Mouse (Mus musculus) midbrain, embryonic 15.5 days (tissue): ENCODE results near the gene Wipf1. TPM values are rescaled to one million over a fixed set of nuclear protein-coding genes. Genes with fewer than 3 reads are reported as not detected.

Experiments
- ATAC-seq: fragments of 200-750 bp; cut with Nextera tagmentation; replicated peaks from 2 replicates; pipeline ENCODE4 v1.8.0; 2017; ENCODE audit warnings: moderate TSS enrichment
- H3K27ac ChIP-seq: fragments of 300-500 bp; sonication (generic); 2 replicates; pipeline ENCODE4 v1.5.1; 2015; ENCODE audit warnings: mild to moderate bottlenecking, inconsistent platforms
- H3K27me3 ChIP-seq: fragments of 300-500 bp; sonication (generic); replicated peaks from 2 replicates; pipeline ENCODE4 v1.6.1; 2015; ENCODE audit warnings: inconsistent platforms
- H3K36me3 ChIP-seq: fragments of 300-500 bp; sonication (generic); replicated peaks from 2 replicates; pipeline ENCODE4 v1.6.1; 2015; ENCODE audit warnings: inconsistent platforms
- H3K4me1 ChIP-seq: fragments of 300-500 bp; sonication (generic); 2 replicates; pipeline ENCODE4 v1.6.1; 2015; ENCODE audit warnings: inconsistent platforms
- H3K4me2 ChIP-seq: fragments of 300-500 bp; sonication (generic); 2 replicates; pipeline ENCODE4 v1.6.1; 2015; ENCODE audit warnings: inconsistent platforms, mild to moderate bottlenecking, moderate library complexity
- H3K4me3 ChIP-seq: fragments of 300-500 bp; sonication (generic); 2 replicates; pipeline ENCODE4 v1.5.1; 2015; ENCODE audit warnings: mild to moderate bottlenecking, inconsistent platforms
- H3K9ac ChIP-seq: fragments of 300-500 bp; sonication (generic); 2 replicates; pipeline ENCODE4 v1.6.1; 2015; ENCODE audit warnings: mild to moderate bottlenecking, inconsistent platforms
- H3K9me3 ChIP-seq: fragments of 300-500 bp; sonication (generic); 2 replicates; pipeline ENCODE4 v1.6.1; 2016; ENCODE audit warnings: inconsistent platforms
- WGBS: fragments of 180-500 bp; shearing (Covaris S2); methylation state at CpG from one replicate; pipeline ENCODE4 v1.1.7; 2015; ENCODE audit warnings: mixed read lengths; 5-methylcytosine and 5-hydroxymethylcytosine counted together
- polyA plus RNA-seq: library from polyadenylated mRNA; unstranded; fragments of >200 nt; fragmentation: Nextera tagmentation; extraction: Ambion mirVana; gene quantifications from 2 replicates; pipeline ENCODE4 v1.2.1, GENCODE M21; 2015

Wipf1 gene
- polyA plus RNA-seq, 1 experiment from 2014 or later = 2.7 TPM

DNA sequence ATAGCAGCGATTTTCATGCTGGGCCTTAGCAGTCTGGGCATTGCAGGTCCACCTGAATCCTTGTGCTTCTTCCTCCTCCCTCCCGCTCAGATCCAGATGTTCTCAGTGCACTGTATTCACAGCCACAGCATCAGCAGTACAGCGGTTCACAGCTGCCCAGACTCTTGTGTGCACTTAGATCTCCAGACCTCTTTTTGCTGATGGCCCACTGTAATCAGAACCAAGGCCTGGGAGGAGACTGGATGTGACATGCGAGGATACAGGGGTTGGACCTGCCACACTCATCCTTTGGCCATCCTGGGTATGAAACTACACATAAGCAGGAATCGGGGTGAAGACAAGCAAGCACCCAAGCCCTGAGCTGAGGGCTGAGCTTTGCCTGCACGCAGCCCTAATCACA, 72.6 kb downstream of the Wipf1 start:
- 92% methylated on average over 6 of the region's 6 CpGs for WGBS
- no peaks in the 10 kb centered on the region for H3K9me3 ChIP-seq
- H3K36me3 ChIP-seq = no peaks in the 10 kb centered on the region
- no peak overlapping the region for H3K27ac ChIP-seq
- H3K4me3 ChIP-seq = no peak overlapping the region
- no peaks in the 10 kb centered on the region for H3K4me1 ChIP-seq
- no peaks in the 10 kb centered on the region for H3K27me3 ChIP-seq
- no peak overlapping the region for H3K9ac ChIP-seq
- ATAC-seq = no peak
- no peak overlapping the region for H3K4me2 ChIP-seq

DNA sequence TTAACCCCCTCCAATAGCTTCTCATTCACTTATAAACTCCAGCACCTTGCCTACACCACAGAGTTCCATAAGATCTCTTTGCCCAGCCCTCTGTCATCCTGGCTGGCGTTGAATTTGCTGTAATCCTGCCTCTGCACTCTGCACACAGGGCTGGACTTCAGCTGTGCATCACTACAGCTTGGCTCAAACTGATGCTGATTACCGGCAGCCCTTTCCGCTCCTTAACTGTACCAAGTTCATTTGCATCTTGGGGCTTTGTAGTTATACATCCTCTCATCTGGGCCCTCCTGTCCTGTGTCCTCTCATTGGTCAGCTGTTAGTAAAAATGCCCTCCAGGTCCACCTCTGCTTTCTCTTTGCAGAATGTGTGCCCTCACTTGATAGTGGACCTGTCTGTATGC, 73.4 kb downstream of the Wipf1 start:
- Histone ChIP-seq H3K9ac (no peak overlapping the region), H3K27me3 (no peaks in the 10 kb centered on the region), H3K4me3 (no peak overlapping the region), H3K4me1 (no peaks in the 10 kb centered on the region), H3K9me3 (no peaks in the 10 kb centered on the region), H3K27ac (no peak overlapping the region), H3K36me3 (no peaks in the 10 kb centered on the region), H3K4me2 (no peak overlapping the region)
- no peak for ATAC-seq
- 73% methylated on average over 3 of the region's 3 CpGs for WGBS

DNA sequence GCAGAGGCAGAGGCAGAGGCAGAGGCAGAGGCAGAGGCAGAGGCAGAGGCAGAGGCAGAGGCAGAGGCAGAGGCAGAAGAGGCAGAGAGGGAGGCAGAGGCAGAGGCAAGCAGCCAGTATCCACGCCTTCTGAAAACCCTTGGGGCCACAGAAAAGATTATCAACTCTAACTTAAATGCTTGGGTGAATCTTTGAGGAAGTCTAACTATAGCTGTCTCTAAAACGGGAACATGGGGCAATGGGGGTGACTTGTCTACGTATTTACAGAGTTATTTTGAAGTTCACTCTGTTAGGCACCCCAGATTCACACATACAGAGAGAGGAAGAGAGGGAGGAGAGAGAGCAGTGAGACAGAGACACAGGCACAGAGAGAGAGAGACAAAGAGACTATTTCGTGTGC, 74.0 kb downstream of the Wipf1 start:
- no peak overlapping the region for H3K4me3 ChIP-seq
- H3K36me3 ChIP-seq = no peaks in the 10 kb centered on the region
- WGBS = 82% methylated on average over 4 of the region's 4 CpGs
- no peak for ATAC-seq
- H3K27me3 ChIP-seq = no peaks in the 10 kb centered on the region
- H3K4me1 ChIP-seq = peaks cover under 1% of the 10 kb centered on the region; the same call in 1 of the 2 replicates
- H3K9ac ChIP-seq = no peak overlapping the region
- no peak overlapping the region for H3K4me2 ChIP-seq
- H3K27ac ChIP-seq = no peak overlapping the region
- no peaks in the 10 kb centered on the region for H3K9me3 ChIP-seq

DNA sequence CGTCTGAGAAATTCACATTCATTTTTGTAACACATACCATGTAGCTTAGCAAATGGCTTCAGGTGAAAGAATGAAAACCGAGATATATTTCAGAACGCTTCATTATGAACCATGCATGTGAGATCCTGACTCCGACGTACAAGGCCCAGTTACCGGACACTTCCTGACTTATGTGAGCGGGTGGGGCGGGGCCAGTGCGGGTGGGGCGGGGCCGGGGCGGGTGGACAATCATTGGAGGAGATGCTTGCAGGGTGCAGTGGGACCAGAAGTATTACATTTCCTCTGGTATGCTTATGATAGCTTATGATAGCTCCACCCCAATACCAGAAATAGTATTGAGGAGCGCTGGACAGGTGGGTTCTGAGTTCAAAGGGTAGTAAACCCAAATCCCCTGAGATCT, 74.9 kb downstream of the Wipf1 start:
- peaks cover 5% of the 10 kb centered on the region; the same call in 1 of the 2 replicates for H3K4me1 ChIP-seq
- no peak overlapping the region for H3K4me2 ChIP-seq
- H3K4me3 ChIP-seq = no peak overlapping the region
- no peak for ATAC-seq
- no peak overlapping the region for H3K27ac ChIP-seq
- H3K27me3 ChIP-seq = no peaks in the 10 kb centered on the region
- H3K9ac ChIP-seq = no peak overlapping the region
- H3K36me3 ChIP-seq = no peaks in the 10 kb centered on the region
- H3K9me3 ChIP-seq = no peaks in the 10 kb centered on the region
- 91% methylated on average over 13 of the region's 13 CpGs for WGBS

- 79% methylated on average over 4 of the region's 4 CpGs for WGBS
These were observed 75.3 kb downstream of the Wipf1 start for GRCm38 (mm10) chr2:73454186-73454585.

DNA sequence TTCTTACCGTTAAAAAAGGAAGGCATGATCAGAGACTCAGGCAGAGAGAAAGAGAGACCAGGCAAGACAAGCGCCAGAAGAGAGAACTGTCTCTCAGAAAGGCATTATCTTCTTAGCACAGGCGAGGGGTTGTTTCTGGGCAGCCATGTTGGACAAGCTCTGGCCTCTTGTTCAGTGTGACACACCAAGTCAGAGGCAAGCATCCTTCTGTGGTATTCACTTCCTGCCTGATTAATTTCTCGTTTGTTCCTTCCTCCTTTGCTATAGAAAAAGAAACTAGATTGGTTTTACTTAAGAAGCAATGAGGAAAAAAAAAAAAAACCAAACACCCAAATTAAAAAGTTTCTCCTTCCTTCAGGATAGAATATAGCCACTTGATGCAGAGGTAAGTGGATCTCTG, 75.8 kb downstream of the Wipf1 start:
- Histone ChIP-seq H3K4me1 (peaks cover 5% of the 10 kb centered on the region; the same call in 1 of the 2 replicates), H3K27me3 (no peaks in the 10 kb centered on the region), H3K9me3 (no peaks in the 10 kb centered on the region), H3K36me3 (no peaks in the 10 kb centered on the region), H3K9ac (no peak overlapping the region), H3K27ac (no peak overlapping the region), H3K4me3 (no peak overlapping the region), H3K4me2 (no peak overlapping the region)
- ATAC-seq = no peak
- 66% methylated on average over 4 of the region's 4 CpGs for WGBS

More at GRCm38 (mm10) chr2:73454186-73454585, 75.3 kb downstream of the Wipf1 start:
- Histone ChIP-seq H3K4me3 (no peak overlapping the region), H3K9me3 (no peaks in the 10 kb centered on the region), H3K4me2 (no peak overlapping the region), H3K27ac (no peak overlapping the region), H3K36me3 (no peaks in the 10 kb centered on the region), H3K9ac (no peak overlapping the region), H3K4me1 (peaks cover 5% of the 10 kb centered on the region; the same call in 1 of the 2 replicates), H3K27me3 (no peaks in the 10 kb centered on the region)
- ATAC-seq = no peak

DNA sequence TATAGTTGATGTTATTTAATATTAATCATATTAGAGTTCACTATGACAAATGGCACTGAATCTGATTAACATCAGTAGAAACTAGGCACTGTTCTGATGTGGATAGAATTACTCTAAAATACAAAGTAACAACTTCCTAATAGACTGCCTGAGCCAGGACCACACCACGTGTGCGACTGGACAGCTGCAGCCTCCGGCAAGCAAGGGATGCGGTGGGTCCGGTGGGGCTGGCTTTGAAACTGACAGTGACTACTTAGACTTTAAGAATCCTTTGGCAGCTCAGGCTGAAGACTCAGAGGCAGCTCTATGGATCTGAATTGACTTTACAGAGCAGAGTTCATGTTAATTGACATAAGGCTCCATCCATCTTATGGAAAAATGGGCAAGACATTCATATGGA, 76.4 kb downstream of the Wipf1 start:
- ATAC-seq = no peak
- H3K4me1 ChIP-seq = peaks cover 5% of the 10 kb centered on the region; the same call in 1 of the 2 replicates
- no peak overlapping the region for H3K27ac ChIP-seq
- H3K4me3 ChIP-seq = no peak overlapping the region
- H3K27me3 ChIP-seq = no peaks in the 10 kb centered on the region
- 73% methylated on average over 5 of the region's 5 CpGs for WGBS
- H3K36me3 ChIP-seq = no peaks in the 10 kb centered on the region
- H3K9ac ChIP-seq = no peak overlapping the region
- no peak overlapping the region for H3K4me2 ChIP-seq
- H3K9me3 ChIP-seq = no peaks in the 10 kb centered on the region

- Histone ChIP-seq H3K27me3 (no peaks in the 10 kb centered on the region), H3K4me3 (no peak overlapping the region), H3K9ac (no peak overlapping the region), H3K36me3 (no peaks in the 10 kb centered on the region), H3K27ac (no peak overlapping the region), H3K9me3 (no peaks in the 10 kb centered on the region), H3K4me2 (no peak overlapping the region), H3K4me1 (peaks cover 5% of the 10 kb centered on the region; the same call in 1 of the 2 replicates)
- ATAC-seq = no peak
- 71% methylated on average over 7 of the region's 7 CpGs for WGBS
These were observed 77.0 kb downstream of the Wipf1 start for GRCm38 (mm10) chr2:73452556-73452955.

DNA sequence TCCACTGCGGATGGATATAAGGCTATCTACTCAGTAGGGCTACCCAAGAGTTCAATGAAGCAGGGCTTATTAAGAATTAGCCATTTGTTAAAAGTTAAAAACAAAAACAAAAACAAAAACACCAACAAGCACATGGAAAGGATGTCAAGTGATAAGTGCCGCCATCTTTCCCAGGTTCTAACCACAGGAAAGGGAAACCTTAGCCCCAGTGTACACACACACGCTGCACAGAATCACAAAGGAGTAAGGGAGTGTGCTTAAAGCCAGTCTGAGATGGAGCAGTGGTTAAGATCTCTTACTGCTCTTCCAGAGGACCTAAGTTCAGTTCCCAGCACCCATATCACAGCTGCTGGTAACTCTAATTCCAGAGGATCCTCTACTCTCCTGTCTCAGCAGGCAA, 78.0 kb downstream of the Wipf1 start:
- peaks cover 5% of the 10 kb centered on the region; the same call in 1 of the 2 replicates for H3K4me1 ChIP-seq
- H3K27me3 ChIP-seq = no peaks in the 10 kb centered on the region
- ATAC-seq = no peak
- no peak overlapping the region for H3K27ac ChIP-seq
- no peaks in the 10 kb centered on the region for H3K9me3 ChIP-seq
- H3K36me3 ChIP-seq = no peaks in the 10 kb centered on the region
- WGBS = 96% methylated on average over 3 of the region's 3 CpGs
- H3K4me3 ChIP-seq = no peak overlapping the region
- H3K9ac ChIP-seq = no peak overlapping the region
- H3K4me2 ChIP-seq = no peak overlapping the region

GRCm38 (mm10) chr2:73450172-73450715, 79.3 kb downstream of the Wipf1 start:
- H3K27me3 ChIP-seq = no peaks in the 10 kb centered on the region
- peaks cover 5% of the 10 kb centered on the region; the same call in 1 of the 2 replicates for H3K4me1 ChIP-seq
- no peak overlapping the region for H3K4me2 ChIP-seq
- no peak overlapping the region for H3K27ac ChIP-seq
- no peak overlapping the region for H3K4me3 ChIP-seq
- H3K9me3 ChIP-seq = no peaks in the 10 kb centered on the region
- no peaks in the 10 kb centered on the region for H3K36me3 ChIP-seq
- 56% methylated on average over 6 of the region's 6 CpGs for WGBS
- no peak for ATAC-seq
- H3K9ac ChIP-seq = no peak overlapping the region

GRCm38 (mm10) chr2:73443985-73444384, 85.5 kb downstream of the Wipf1 start:
- Histone ChIP-seq H3K36me3 (no peaks in the 10 kb centered on the region), H3K9me3 (no peaks in the 10 kb centered on the region), H3K4me2 (no peak overlapping the region), H3K4me1 (peaks cover 11% of the 10 kb centered on the region), H3K4me3 (no peak overlapping the region), H3K9ac (no peak overlapping the region), H3K27me3 (no peaks in the 10 kb centered on the region), H3K27ac (no peak overlapping the region)
- 39% methylated on average over 10 of the region's 10 CpGs for WGBS
- no peak for ATAC-seq

- Histone ChIP-seq H3K9me3 (no peaks in the 10 kb centered on the region), H3K4me2 (no peak overlapping the region), H3K27ac (no peak overlapping the region), H3K9ac (no peak overlapping the region), H3K4me3 (no peak overlapping the region), H3K4me1 (peaks cover 11% of the 10 kb centered on the region), H3K27me3 (no peaks in the 10 kb centered on the region), H3K36me3 (no peaks in the 10 kb centered on the region)
- 75% methylated on average over 2 of the region's 2 CpGs for WGBS
- no peak for ATAC-seq
These were observed 87.5 kb downstream of the Wipf1 start for GRCm38 (mm10) chr2:73442015-73442414.

GRCm38 (mm10) chr2:73440319-73440718, 89.2 kb downstream of the Wipf1 start:
- ATAC-seq = no peak
- Histone ChIP-seq H3K4me1 (peaks cover 11% of the 10 kb centered on the region), H3K9me3 (no peaks in the 10 kb centered on the region), H3K9ac (no peak overlapping the region), H3K27ac (peak overlapping the region; percentile 67; the same call in 1 of the 2 replicates), H3K4me2 (peak overlapping the region; percentile 6; the same call in 1 of the 2 replicates), H3K4me3 (no peak overlapping the region), H3K36me3 (no peaks in the 10 kb centered on the region), H3K27me3 (no peaks in the 10 kb centered on the region)
- WGBS = 27% methylated on average over 2 of the region's 2 CpGs
